Mouse (Mus musculus) MEL (cell line): ENCODE data around the gene Svs6. TPM values are rescaled to one million over a fixed set of nuclear protein-coding genes. Genes with fewer than 3 reads are reported as not detected.

Source experiments
- DNase-seq: peaks from one replicate; pipeline ENCODE4 v3.0.0; 2011; ENCODE audit warnings: low read depth, low spot score
- H3K27ac ChIP-seq: 2 replicates; pipeline ENCODE4 v1.5.1; 2012; ENCODE audit warnings: low read depth, mild to moderate bottlenecking, control low read depth, low read length, moderate library complexity; ENCODE audit not compliant: control insufficient read depth
- H3K27me3 ChIP-seq, 2 experiments: fragments of 150-350 bp in 1 of 2; sonication (generic) in 1 of 2; 2 replicates each; pipeline ENCODE4 v1.6.1; 2012; ENCODE audit warnings: low read length in 2 of 2, mild to moderate bottlenecking in 2 of 2, improper control_type of control experiment in 1 of 2, moderate library complexity in 1 of 2; ENCODE audit not compliant: insufficient read depth in 2 of 2, control insufficient read depth in 1 of 2
- H3K36me3 ChIP-seq, 2 experiments: 2 replicates each; pipeline ENCODE4 v1.6.1; 2012 to 2014; ENCODE audit warnings: low read length in 2 of 2, improper control_type of control experiment in 1 of 2, inconsistent platforms in 1 of 2, mild to moderate bottlenecking in 1 of 2; ENCODE audit not compliant: insufficient read depth in 2 of 2, control insufficient read depth in 1 of 2
- H3K4me1 ChIP-seq, 2 experiments: fragments of 150-350 bp in 1 of 2; sonication (generic) in 1 of 2; 2 replicates each; pipeline ENCODE4 v1.6.1; 2012; ENCODE audit warnings: low read length in 2 of 2, improper control_type of control experiment in 1 of 2, mild to moderate bottlenecking in 1 of 2; ENCODE audit not compliant: insufficient read depth in 2 of 2, control insufficient read depth in 1 of 2
- H3K4me3 ChIP-seq, 2 experiments: fragments of 150-350 bp in 1 of 2; sonication (generic) in 1 of 2; 2 replicates each; pipeline ENCODE4 v1.5.1; 2012; ENCODE audit warnings: low read depth in 2 of 2, low read length in 2 of 2, mild to moderate bottlenecking in 2 of 2, moderate library complexity in 2 of 2, control low read depth in 1 of 2, improper control_type of control experiment in 1 of 2; ENCODE audit not compliant: control insufficient read depth in 1 of 2, insufficient read depth in 1 of 2
- H3K79me2 ChIP-seq: 2 replicates; pipeline ENCODE4 v1.6.1; 2012; ENCODE audit warnings: mild to moderate bottlenecking, low read length, moderate library complexity; ENCODE audit not compliant: control insufficient read depth, poor library complexity, insufficient read depth
- H3K9ac ChIP-seq: 2 replicates; pipeline ENCODE4 v1.6.1; 2012; ENCODE audit warnings: low read depth, mild to moderate bottlenecking, control low read depth, low read length, moderate library complexity; ENCODE audit not compliant: control insufficient read depth, poor library complexity, severe bottlenecking
- H3K9me3 ChIP-seq: fragments of 150-350 bp; sonication (generic); replicated peaks from 2 replicates; pipeline ENCODE4 v1.6.1; 2012; ENCODE audit warnings: mild to moderate bottlenecking, low read length, improper control_type of control experiment, moderate library complexity; ENCODE audit not compliant: insufficient read depth
- BHLHE40 ChIP-seq: IDR thresholded peaks from 2 replicates; pipeline ENCODE4 v1.6.1; 2012; ENCODE audit warnings: low read depth, mild to moderate bottlenecking, inconsistent platforms, low read length, improper control_type of control experiment, borderline replicate concordance
- CHD1 ChIP-seq: IDR thresholded peaks from 2 replicates; pipeline ENCODE4 v1.6.1; 2012; ENCODE audit warnings: low read depth, mild to moderate bottlenecking, inconsistent platforms, low read length, improper control_type of control experiment
- CHD2 ChIP-seq: IDR thresholded peaks from 2 replicates; pipeline ENCODE4 v1.6.1; 2011; ENCODE audit warnings: low read length, improper control_type of control experiment
- E2F4 ChIP-seq: IDR thresholded peaks from 2 replicates; pipeline ENCODE4 v1.6.1; 2011; ENCODE audit warnings: low read depth, low read length, improper control_type of control experiment, borderline replicate concordance
- EP300 ChIP-seq, 2 experiments: IDR thresholded peaks; 2 replicates each; pipeline ENCODE4 v1.6.1; 2011; ENCODE audit warnings: improper control_type of control experiment in 2 of 2, low read length in 2 of 2, low read depth in 1 of 2, mild to moderate bottlenecking in 1 of 2
- GABPA ChIP-seq: IDR thresholded peaks from 2 replicates; pipeline ENCODE4 v1.6.1; 2012; ENCODE audit warnings: low read depth, mild to moderate bottlenecking, inconsistent platforms, low read length, improper control_type of control experiment, moderate library complexity
- GATA1 ChIP-seq: IDR thresholded peaks from 2 replicates; pipeline ENCODE4 v1.6.1; 2011; ENCODE audit warnings: low read depth, low read length, improper control_type of control experiment
- HCFC1 ChIP-seq: IDR thresholded peaks from 2 replicates; pipeline ENCODE4 v1.6.1; 2012; ENCODE audit warnings: low read depth, mild to moderate bottlenecking, inconsistent platforms, low read length, improper control_type of control experiment, moderate library complexity
- JUND ChIP-seq: IDR thresholded peaks from 2 replicates; pipeline ENCODE4 v1.6.1; 2011; ENCODE audit warnings: low read depth, mild to moderate bottlenecking, improper control_type of control experiment, low read length
- KAT2A ChIP-seq: conservative IDR thresholded peaks from 2 replicates; pipeline ENCODE4 v1.6.1; 2012; ENCODE audit warnings: low read depth, low read length, improper control_type of control experiment, inconsistent platforms
- MEF2A ChIP-seq: IDR thresholded peaks from 2 replicates; pipeline ENCODE4 v1.6.1; 2014; ENCODE audit warnings: low read depth, mild to moderate bottlenecking, inconsistent platforms, low read length, improper control_type of control experiment; ENCODE audit not compliant: poor library complexity, insufficient replicate concordance, severe bottlenecking; ENCODE audit errors: extremely low read depth
- MYB ChIP-seq: IDR thresholded peaks from 2 replicates; pipeline ENCODE4 v1.6.1; 2011; ENCODE audit warnings: mild to moderate bottlenecking, low read depth, low read length, improper control_type of control experiment
- MYC ChIP-seq: IDR thresholded peaks from 2 replicates; pipeline ENCODE4 v1.6.1; 2011; ENCODE audit warnings: low read depth, mild to moderate bottlenecking, low read length, improper control_type of control experiment, moderate library complexity
- POLR2A ChIP-seq, 2 experiments: IDR thresholded peaks; 2 replicates each; pipeline ENCODE4 v1.6.1; 2011 to 2012; ENCODE audit warnings: low read length in 2 of 2, mild to moderate bottlenecking in 2 of 2, control low read depth in 1 of 2, improper control_type of control experiment in 1 of 2, low read depth in 1 of 2, moderate library complexity in 1 of 2; ENCODE audit not compliant: control insufficient read depth in 1 of 2, insufficient read depth in 1 of 2, poor library complexity in 1 of 2
- POLR2AphosphoS5 ChIP-seq: IDR thresholded peaks from 2 replicates; pipeline ENCODE4 v1.6.1; 2012; ENCODE audit warnings: low read depth, borderline replicate concordance, mild to moderate bottlenecking, inconsistent platforms, low read length, moderate library complexity, mixed read lengths
- RAD21 ChIP-seq: IDR thresholded peaks from 2 replicates; pipeline ENCODE4 v1.6.1; 2011; ENCODE audit warnings: mild to moderate bottlenecking, low read depth, low read length, improper control_type of control experiment
- RCOR1 ChIP-seq: IDR thresholded peaks from 2 replicates; pipeline ENCODE4 v1.6.1; 2012; ENCODE audit warnings: low read depth, mild to moderate bottlenecking, inconsistent platforms, low read length, improper control_type of control experiment
- SIN3A ChIP-seq: IDR thresholded peaks from 2 replicates; pipeline ENCODE4 v1.6.1; 2012; ENCODE audit warnings: low read length, improper control_type of control experiment, inconsistent platforms
- SMC3 ChIP-seq: IDR thresholded peaks from 2 replicates; pipeline ENCODE4 v1.6.1; 2011; ENCODE audit warnings: low read depth, low read length, improper control_type of control experiment
- USF1 ChIP-seq: IDR thresholded peaks from 2 replicates; pipeline ENCODE4 v1.6.1; 2014; ENCODE audit warnings: low read depth, mild to moderate bottlenecking, inconsistent platforms, low read length, improper control_type of control experiment, moderate library complexity
- ZMIZ1 ChIP-seq: IDR thresholded peaks from 2 replicates; pipeline ENCODE4 v1.6.1; 2012; ENCODE audit warnings: low read depth, mild to moderate bottlenecking, inconsistent platforms, low read length, improper control_type of control experiment, moderate library complexity
- polyA plus RNA-seq, 2 experiments: library from polyadenylated mRNA; stranded (reverse) in 1 of 2; unstranded in 1 of 2; fragments of >175 nt in 1 of 2; fragments of >200 nt in 1 of 2; gene quantifications; 2 replicates each; pipeline versions ENCODE4 v1.2.1 to v1.2.4; 2012; ENCODE audit warnings: low replicate concordance in 2 of 2, low read depth in 1 of 2; ENCODE audit not compliant: insufficient read length in 2 of 2, insufficient read depth in 1 of 2, missing spikeins in 1 of 2
- total RNA-seq: library from RNA; depleted of rRNA; stranded (reverse); fragments of 300-350 nt; gene quantifications from 2 replicates; pipeline ENCODE4 v1.2.3, GENCODE M21; 2012

Svs6 gene
- total and polyA plus RNA-seq, 3 experiments, result not detected

DNA sequence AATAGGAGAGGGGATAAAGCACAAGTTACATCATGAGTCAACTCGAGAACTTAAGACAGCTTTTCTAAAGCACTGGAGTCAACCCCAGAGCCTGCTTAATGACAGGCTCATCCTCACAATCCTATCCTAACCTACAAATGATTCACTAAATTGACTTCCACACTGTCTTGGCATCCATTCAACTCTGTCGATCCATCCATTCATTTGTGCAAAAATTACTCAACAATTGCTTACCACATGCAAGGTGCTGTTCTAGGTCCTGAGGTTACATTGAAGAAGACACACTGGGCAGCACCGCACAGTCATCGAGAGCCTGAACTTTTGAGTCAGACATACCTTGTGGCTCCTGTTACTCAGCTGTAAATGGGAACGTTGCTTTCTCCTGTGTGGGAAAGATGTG lies 42.5 kb downstream of the Svs6 start:
- H3K9me3 ChIP-seq, result no peaks in the 10 kb centered on the region
- H3K36me3 ChIP-seq, result peaks cover 0 to 2% of the 10 kb centered on the region in 2 experiments; a peak in 1 of 4 replicates
- no peaks in the 10 kb centered on the region for H3K79me2 ChIP-seq
- H3K27me3 ChIP-seq, result peaks cover 0 to 1% of the 10 kb centered on the region in 2 experiments; a peak in 1 of 4 replicates
- H3K4me1 ChIP-seq, result peaks cover 0 to 3% of the 10 kb centered on the region in 2 experiments; a peak in 1 of 4 replicates
- TF ChIP-seq MYC (no peak), HCFC1 (no peak), CHD1 (no peak), SMC3 (no peak), POLR2AphosphoS5 (no peak), GABPA (no peak), MYB (no peak), JUND (no peak), RAD21 (no peak), KAT2A (no peak), GATA1 (no peak), EP300 (IDR thresholded peaks at IDR 0.05; ENCODE audit: low read depth in 1 of 2, low read length in 2 of 2) (no peak), USF1 (no peak)
- H3K4me3 ChIP-seq, result no peak overlapping the region
- no peak overlapping the region for H3K9ac ChIP-seq
- DNase-seq, result no peak
- H3K27ac ChIP-seq, result no peak overlapping the region

- H3K9ac ChIP-seq, result no peak overlapping the region
- H3K4me1 ChIP-seq, result peaks cover 0 to 3% of the 10 kb centered on the region in 2 experiments; a peak in 1 of 4 replicates
- no peak overlapping the region for H3K4me3 ChIP-seq
- H3K27ac ChIP-seq, result no peak overlapping the region
- H3K36me3 ChIP-seq, result peaks cover 0 to 2% of the 10 kb centered on the region in 2 experiments; a peak in 1 of 4 replicates
- no peaks in the 10 kb centered on the region for H3K79me2 ChIP-seq
- peaks cover 0 to 1% of the 10 kb centered on the region in 2 experiments; a peak in 2 of 4 replicates for H3K27me3 ChIP-seq
- TF ChIP-seq E2F4 (no peak), ZMIZ1 (no peak), POLR2A (IDR thresholded peaks at IDR 0.05; ENCODE audit: control insufficient read depth in 1 of 2, insufficient read depth in 1 of 2, low read depth in 1 of 2, low read length in 2 of 2, poor library complexity in 1 of 2) (no peak), MYC (no peak), MEF2A (no peak), CHD2 (no peak), BHLHE40 (no peak), USF1 (no peak), RCOR1 (no peak), SIN3A (no peak), MYB (no peak)
- no peak for DNase-seq
- no peaks in the 10 kb centered on the region for H3K9me3 ChIP-seq
Observed at GRCm38 (mm10) chr2:164359668-164360067, 43.1 kb downstream of the Svs6 start.
